Mouse (Mus musculus) heart, adult 9 months (tissue): ENCODE results near the gene Sox12.
A peak's percentile ranks its signal among the peaks of the same experiment; 100 is the strongest.
"Not testable (repeated sequence)": the region's sequence is repeated elsewhere in the genome, so short reads cannot be mapped to it uniquely, and the experiment has no call there.

Experiments
- DNase-seq, 2 experiments: peaks; one replicate each; pipeline ENCODE4 v3.0.0; 2022; ENCODE audit warnings: low spot score in 2 of 2

The Sox12 gene

GRCm38 (mm10) chr2:152397680-152398435 is at the start of gene Sox12:
Gene Sox12, minus strand, starts transcription at chr2:152398063.
- DNase-seq = peak; percentile 85 to 92

GRCm38 (mm10) chr2:152447461-152447860 is 49.6 kb upstream of the Sox12 start:
- DNase-seq = no peak

- no peak for DNase-seq
These were observed 48.8 kb upstream of the Sox12 start for GRCm38 (mm10) chr2:152446642-152447041.

GRCm38 (mm10) chr2:152443281-152443680 is 45.4 kb upstream of the Sox12 start:
- DNase-seq = no peak

- no peak for DNase-seq
These were observed 44.5 kb upstream of the Sox12 start for GRCm38 (mm10) chr2:152442322-152442721.

- no peak for DNase-seq
These were observed 42.0 kb upstream of the Sox12 start for GRCm38 (mm10) chr2:152439833-152440232.

GRCm38 (mm10) chr2:152438963-152439362 is 41.1 kb upstream of the Sox12 start:
- no peak for DNase-seq

GRCm38 (mm10) chr2:152436983-152437860 is 39.4 kb upstream of the Sox12 start:
- peak; percentile 59 to 73 for DNase-seq

GRCm38 (mm10) chr2:152436405-152436901 is 38.6 kb upstream of the Sox12 start:
- peak; percentile 40 to 59 for DNase-seq

GRCm38 (mm10) chr2:152428481-152428880 is 30.6 kb upstream of the Sox12 start:
- not testable (repeated sequence) for DNase-seq

GRCm38 (mm10) chr2:152427493-152427892 is 29.6 kb upstream of the Sox12 start:
- no peak for DNase-seq

- no peak for DNase-seq
These were observed 17.9 kb upstream of the Sox12 start for GRCm38 (mm10) chr2:152415786-152416185.

- DNase-seq = no peak
These were observed 17.4 kb upstream of the Sox12 start, which contains the start of gene 6820408C15Rik for GRCm38 (mm10) chr2:152415287-152415686. Gene 6820408C15Rik, plus strand, starts transcription at chr2:152415587.

GRCm38 (mm10) chr2:152414591-152415165 is 16.8 kb upstream of the Sox12 start, which contains the start of gene Zcchc3:
Gene Zcchc3, minus strand, starts transcription at chr2:152415027.
- peak; percentile 85 to 90 for DNase-seq

GRCm38 (mm10) chr2:152413765-152414584 is 16.1 kb upstream of the Sox12 start:
- DNase-seq = peak in 1 of 2 experiments; percentile 39

GRCm38 (mm10) chr2:152413158-152413764 is 15.4 kb upstream of the Sox12 start:
- no peak for DNase-seq

- no peak for DNase-seq
These were observed 14.8 kb upstream of the Sox12 start for GRCm38 (mm10) chr2:152412526-152413157.

- DNase-seq = no peak
These were observed 13.6 kb upstream of the Sox12 start for GRCm38 (mm10) chr2:152411471-152411870.

- DNase-seq = peak; percentile 85 to 87
These were observed 13.1 kb upstream of the Sox12 start for GRCm38 (mm10) chr2:152410971-152411371.

- DNase-seq = no peak
These were observed 11.9 kb upstream of the Sox12 start for GRCm38 (mm10) chr2:152409781-152410180.
